Mouse (Mus musculus) kidney, adult 2 months (tissue): ENCODE data around the gene Cbr1. TPM values are rescaled to one million over a fixed set of nuclear protein-coding genes. Genes with fewer than 3 reads are reported as not detected.

Experiments used
- DNase-seq: peaks from one replicate; pipeline ENCODE4 v3.0.0; 2021
- H3K27ac ChIP-seq: fragments of 200-500 bp; 2 replicates; pipeline ENCODE4 v1.5.1; 2012; ENCODE audit warnings: low read depth, low read length, control low read depth, inconsistent platforms; ENCODE audit not compliant: insufficient read depth
- H3K27me3 ChIP-seq: fragments of 200-500 bp; replicated peaks from 2 replicates; pipeline ENCODE4 v1.6.1; 2012; ENCODE audit warnings: mild to moderate bottlenecking, moderate library complexity, low read length, inconsistent platforms; ENCODE audit not compliant: control insufficient read depth, insufficient read depth
- H3K36me3 ChIP-seq: fragments of 200-500 bp; 2 replicates; pipeline ENCODE4 v1.6.1; 2012; ENCODE audit warnings: mild to moderate bottlenecking, moderate library complexity, low read length, inconsistent platforms; ENCODE audit not compliant: control insufficient read depth, insufficient read depth
- H3K4me1 ChIP-seq: fragments of 200-500 bp; 2 replicates; pipeline ENCODE4 v1.6.1; 2011; ENCODE audit warnings: low read length; ENCODE audit not compliant: control insufficient read depth, insufficient read depth
- H3K4me3 ChIP-seq: fragments of 200-500 bp; 2 replicates; pipeline ENCODE4 v1.5.1; 2011; ENCODE audit warnings: mild to moderate bottlenecking, low read depth, low read length, control low read depth; ENCODE audit not compliant: insufficient read depth
- CTCF ChIP-seq: fragments of 200-500 bp; conservative IDR thresholded peaks from 2 replicates; pipeline ENCODE4 v1.5.1; 2011; ENCODE audit warnings: low read depth, mild to moderate bottlenecking, control low read depth, low read length, moderate library complexity, mixed read lengths; ENCODE audit not compliant: insufficient read depth, insufficient read length
- POLR2A ChIP-seq: fragments of 200-500 bp; IDR thresholded peaks from one replicate; pipeline ENCODE4 v1.6.1; 2011; ENCODE audit warnings: low read depth, low read length, control low read depth
- WGBS: fragments of 180-500 bp; shearing (Covaris S2); methylation state at CpG from one replicate; pipeline ENCODE4 v1.1.7; 2018; 5-methylcytosine and 5-hydroxymethylcytosine counted together
- polyA plus RNA-seq: library from polyadenylated mRNA; depleted of rRNA; stranded (reverse); fragments of >200 nt; gene quantifications from 2 replicates; pipeline ENCODE4 v1.2.3, GENCODE M21; 2012

Cbr1 gene
- polyA plus RNA-seq, 1 experiment: 691 TPM

DNA sequence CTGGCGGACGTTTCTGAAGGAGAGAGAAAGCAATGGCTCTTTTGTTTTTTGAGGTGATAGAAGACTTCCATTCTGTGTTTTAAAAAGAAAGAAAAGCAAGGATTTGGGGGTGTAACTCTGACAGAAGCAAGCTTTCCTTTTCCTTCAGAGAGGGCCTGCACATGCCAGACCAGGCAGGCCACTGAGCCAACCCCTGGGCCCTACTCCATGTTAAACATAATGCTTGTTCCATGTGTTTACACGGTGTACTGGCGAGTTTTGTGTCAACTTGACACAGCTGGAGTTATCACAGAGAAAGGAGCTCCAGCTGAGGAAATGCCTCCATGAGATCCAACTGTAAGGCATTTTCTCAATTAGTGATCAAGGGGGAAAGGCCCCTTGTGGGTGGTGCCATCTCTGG lies 17.4 kb upstream of the Cbr1 start:
- no peak for TF ChIP-seq CTCF
- no peak for TF ChIP-seq POLR2A
- Histone ChIP-seq H3K4me3 (no peak overlapping the region), H3K27ac (no peak overlapping the region), H3K4me1 (no peaks in the 10 kb centered on the region), H3K36me3 (no peaks in the 10 kb centered on the region), H3K27me3 (no peaks in the 10 kb centered on the region)
- 88% methylated on average over 4 of the region's 4 CpGs for WGBS
- DNase-seq: no peak

DNA sequence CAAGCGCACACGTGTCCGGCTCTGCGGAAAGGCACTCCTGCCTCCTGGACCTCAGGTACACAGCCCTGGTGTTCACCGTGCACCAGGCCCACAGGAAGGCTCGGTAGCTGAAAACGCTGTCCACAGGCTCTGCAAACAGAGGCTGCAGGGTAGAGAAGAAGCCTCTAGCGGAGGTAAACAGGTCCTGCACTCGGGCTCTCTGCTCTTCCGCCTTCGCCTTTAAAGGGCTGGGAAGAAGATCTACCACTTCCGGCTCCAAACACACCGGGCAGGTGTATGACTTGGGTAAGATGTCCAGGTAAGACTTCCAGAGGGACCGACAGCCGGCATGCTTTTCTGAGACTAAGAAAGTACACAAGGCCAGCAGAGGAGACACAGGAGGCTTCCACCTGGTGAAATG lies 14.7 kb upstream of the Cbr1 start:
- 93% methylated on average over 15 of the region's 15 CpGs for WGBS
- TF ChIP-seq POLR2A: no peak
- TF ChIP-seq CTCF: no peak; the same call in 1 of the 2 replicates
- no peak for DNase-seq
- H3K36me3 ChIP-seq: no peaks in the 10 kb centered on the region
- no peak overlapping the region for H3K4me3 ChIP-seq
- H3K4me1 ChIP-seq: no peaks in the 10 kb centered on the region
- H3K27me3 ChIP-seq: no peaks in the 10 kb centered on the region
- H3K27ac ChIP-seq: no peak overlapping the region

DNA sequence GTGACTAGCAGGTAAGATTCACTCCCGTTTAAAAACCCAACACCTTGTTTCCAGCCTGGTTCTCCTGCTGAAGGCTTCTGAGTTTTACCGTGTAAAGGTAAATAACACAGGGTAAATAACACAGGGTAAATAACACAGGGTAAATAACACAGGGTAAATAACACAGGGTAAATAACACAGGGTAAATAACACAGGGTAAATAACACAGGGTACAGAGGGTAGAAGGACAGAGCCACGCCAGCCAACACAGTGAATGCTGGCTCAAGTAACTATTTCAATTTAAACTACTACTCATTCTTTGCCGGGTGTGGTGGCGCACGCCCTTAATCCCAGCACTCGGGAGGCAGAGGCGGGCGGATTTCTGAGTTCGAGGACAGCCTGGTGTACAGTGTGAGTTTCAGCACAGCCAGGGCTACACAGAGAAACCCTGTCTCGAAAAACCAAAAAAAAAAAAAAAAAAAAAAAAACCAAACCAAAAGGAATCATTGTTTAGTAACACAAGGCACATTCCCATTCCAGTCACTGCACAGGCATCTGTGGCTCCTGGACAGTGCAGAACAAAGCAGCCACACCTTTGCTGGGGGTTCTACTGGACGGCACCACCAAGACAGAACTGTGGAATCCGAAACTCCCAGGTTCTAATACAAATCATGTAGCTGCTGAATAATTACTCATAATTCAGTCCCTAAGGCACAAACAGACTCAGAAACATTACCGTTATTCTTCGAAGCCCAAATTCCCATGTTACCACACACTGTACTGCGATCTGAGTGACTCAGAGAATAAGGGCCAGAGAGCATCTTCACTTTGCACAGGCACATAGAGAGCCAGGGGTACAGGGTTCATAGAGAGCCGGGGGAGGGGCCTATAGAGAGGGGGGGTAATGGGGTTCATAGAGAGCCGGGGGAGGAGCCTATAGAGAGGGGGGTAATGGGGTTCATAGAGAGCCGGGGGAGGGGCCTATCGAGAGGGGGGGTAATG lies 13.9 kb upstream of the Cbr1 start:
- 94% methylated on average over 20 of the region's 20 CpGs for WGBS
- no peak for TF ChIP-seq POLR2A
- no peak for TF ChIP-seq CTCF

DNA sequence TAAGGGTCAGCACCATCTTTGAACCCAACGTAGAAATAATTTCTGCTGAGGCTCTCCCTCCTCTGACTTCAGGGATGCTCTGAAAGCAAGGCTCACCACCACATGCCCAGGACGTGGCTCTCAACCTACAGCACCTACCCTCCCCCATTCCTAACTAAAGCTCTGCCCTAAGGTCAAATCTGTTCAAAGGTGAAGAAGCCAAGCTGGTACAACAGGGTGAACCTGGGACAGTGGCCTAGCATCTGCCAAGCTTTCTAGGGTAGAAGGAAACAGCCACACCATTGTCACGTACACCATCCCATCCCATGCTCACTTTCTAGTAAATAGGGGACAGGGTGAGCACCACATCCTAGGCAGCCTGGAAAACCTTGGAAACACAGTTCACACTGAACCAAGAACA lies 12.9 kb upstream of the Cbr1 start:
- Histone ChIP-seq H3K4me3 (no peak overlapping the region), H3K36me3 (no peaks in the 10 kb centered on the region), H3K4me1 (no peaks in the 10 kb centered on the region), H3K27ac (no peak overlapping the region), H3K27me3 (no peaks in the 10 kb centered on the region)
- DNase-seq: no peak
- TF ChIP-seq POLR2A: no peak
- TF ChIP-seq CTCF: no peak
- 89% methylated on average over 3 of the region's 3 CpGs for WGBS

More for the DNA sequence above, 13.9 kb upstream of the Cbr1 start:
- H3K4me3 ChIP-seq: no peak overlapping the region
- no peak for DNase-seq
- H3K4me1 ChIP-seq: no peaks in the 10 kb centered on the region
- H3K27ac ChIP-seq: no peak overlapping the region
- H3K27me3 ChIP-seq: no peaks in the 10 kb centered on the region
- no peaks in the 10 kb centered on the region for H3K36me3 ChIP-seq

DNA sequence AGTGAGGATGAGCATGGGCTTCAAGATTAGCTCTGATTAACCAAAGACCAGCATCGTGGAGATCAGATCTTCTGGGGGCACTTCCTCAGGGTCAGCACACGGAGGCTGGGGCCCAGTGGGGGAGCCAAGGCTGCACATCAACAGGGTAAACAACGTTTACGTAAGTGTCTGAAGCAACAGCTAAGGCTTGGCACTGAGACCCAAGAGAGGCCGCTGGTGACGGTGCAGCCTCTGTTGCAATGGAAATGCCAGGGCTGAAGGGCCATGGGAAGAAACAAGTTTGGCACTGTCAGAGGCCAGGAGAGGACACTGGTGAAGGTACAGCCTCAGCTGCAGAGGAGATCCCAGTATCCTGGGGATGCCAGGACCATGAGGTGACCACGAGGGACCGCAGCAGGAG lies 12.2 kb upstream of the Cbr1 start:
- 95% methylated on average over 8 of the region's 8 CpGs for WGBS
- H3K27ac ChIP-seq: no peak overlapping the region
- H3K36me3 ChIP-seq: no peaks in the 10 kb centered on the region
- no peaks in the 10 kb centered on the region for H3K4me1 ChIP-seq
- TF ChIP-seq POLR2A (no peak), CTCF (no peak)
- DNase-seq: no peak
- H3K4me3 ChIP-seq: no peak overlapping the region
- H3K27me3 ChIP-seq: no peaks in the 10 kb centered on the region

DNA sequence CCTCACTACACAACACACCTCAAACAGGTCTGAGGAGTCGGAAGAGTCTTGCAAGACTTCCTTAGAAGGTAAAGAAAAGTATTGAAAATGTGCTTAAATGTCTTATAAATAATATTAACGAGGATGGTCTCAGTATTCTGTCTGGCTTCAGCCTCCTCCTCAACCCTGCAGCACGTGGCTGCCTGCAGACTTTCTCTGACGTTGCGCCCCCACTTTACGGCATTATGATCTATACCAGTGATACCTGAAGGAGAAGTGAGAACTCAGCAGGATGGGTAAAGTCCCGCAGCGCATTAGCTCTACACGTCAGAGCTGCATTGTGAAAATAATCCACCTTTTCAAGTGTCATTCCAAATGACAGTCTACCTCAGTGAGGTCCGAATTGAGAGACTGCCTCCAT lies 11.2 kb upstream of the Cbr1 start:
- no peak for TF ChIP-seq POLR2A
- TF ChIP-seq CTCF: no peak
- Histone ChIP-seq H3K4me3 (no peak overlapping the region), H3K4me1 (no peaks in the 10 kb centered on the region), H3K27ac (no peak overlapping the region), H3K36me3 (no peaks in the 10 kb centered on the region), H3K27me3 (no peaks in the 10 kb centered on the region)
- WGBS: 96% methylated on average over 10 of the region's 10 CpGs
- no peak for DNase-seq

DNA sequence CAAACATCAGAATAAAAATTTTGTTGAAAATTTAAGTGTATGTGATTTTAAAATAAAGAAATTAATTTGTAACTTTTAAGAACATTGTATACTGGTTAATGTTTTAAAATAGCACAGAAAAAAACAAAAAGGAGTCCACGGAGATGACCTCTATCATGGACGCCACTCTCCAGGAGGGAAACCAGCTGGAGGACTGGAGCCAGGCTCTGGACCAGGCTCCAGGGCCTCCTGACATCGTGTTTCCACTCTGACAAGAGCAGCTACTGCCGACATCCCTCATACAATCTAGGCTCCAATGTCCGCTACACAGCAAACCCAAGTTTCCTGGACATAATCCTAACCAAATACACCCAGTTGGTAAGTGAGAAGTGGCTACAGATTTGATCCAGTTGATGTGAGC lies 9.9 kb upstream of the Cbr1 start:
- no peak overlapping the region for H3K4me3 ChIP-seq
- H3K4me1 ChIP-seq: no peaks in the 10 kb centered on the region
- no peaks in the 10 kb centered on the region for H3K36me3 ChIP-seq
- TF ChIP-seq POLR2A (no peak), CTCF (no peak)
- H3K27ac ChIP-seq: no peak overlapping the region
- WGBS: 52% methylated on average over 5 of the region's 5 CpGs
- H3K27me3 ChIP-seq: no peaks in the 10 kb centered on the region
- DNase-seq: no peak

DNA sequence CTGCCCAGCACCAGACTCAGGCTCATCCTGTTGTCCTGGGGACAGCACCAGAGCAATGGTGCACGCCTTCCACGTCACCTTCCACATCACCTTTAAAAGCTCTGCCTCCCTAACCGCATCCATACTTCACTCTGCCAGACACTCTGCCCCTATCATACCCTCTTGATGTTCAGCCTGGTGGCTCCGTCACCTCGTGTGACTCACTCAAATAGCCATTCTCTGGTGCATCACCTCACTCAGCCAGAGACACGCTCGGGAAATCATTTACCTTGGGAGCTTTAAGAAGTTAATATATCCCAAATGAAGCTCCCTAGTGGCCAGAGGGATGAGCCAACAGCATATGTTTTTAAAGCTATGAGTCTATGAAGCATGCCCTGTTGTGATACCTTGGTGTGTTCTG lies 8.8 kb upstream of the Cbr1 start:
- H3K4me1 ChIP-seq: no peaks in the 10 kb centered on the region

More for the DNA sequence above, 8.8 kb upstream of the Cbr1 start:
- no peak overlapping the region for H3K4me3 ChIP-seq
- peak; percentile 26 for DNase-seq
- WGBS: 61% methylated on average over 7 of the region's 7 CpGs
- TF ChIP-seq CTCF (no peak), POLR2A (no peak)
- no peaks in the 10 kb centered on the region for H3K27me3 ChIP-seq
- H3K36me3 ChIP-seq: no peaks in the 10 kb centered on the region
- no peak overlapping the region for H3K27ac ChIP-seq
